In genomic region chr11:115832064-115832463, GRCm38 (mm10) we compare ENCODE assay signal across 14 mouse cellular contexts. TPM values are rescaled to one million over a fixed set of nuclear protein-coding genes. Genes with fewer than 3 reads are reported as not detected.
DNase-seq lines count a peak whose midpoint lies in the region; ATAC-seq and TF ChIP-seq lines count a peak whose summit lies in the region.
"Had no signal": no experiment of that assay in that cellular context is flagged by ENCODE, and none has a peak within 500 bp of the region (broad histone marks: within the 10 kb centered on the region; RNA-seq: fewer than 3 reads in every experiment).

No protein-coding gene starts in this region.

- H3K36me3 ChIP-seq in hindbrain, embryonic 10.5 days: no peaks in the 10 kb centered on the region
- no peaks in the 10 kb centered on the region for H3K36me3 ChIP-seq in hindbrain, postnatal 0 days (ENCODE audit: insufficient read depth, low read length)
- H3K36me3 ChIP-seq in neural tube, embryonic 15.5 days: no peaks in the 10 kb centered on the region
- no peaks in the 10 kb centered on the region for H3K36me3 ChIP-seq in liver, embryonic 14.5 days (replicated peaks; ENCODE audit: control insufficient read depth, insufficient read depth, low read depth)
- H3K36me3 ChIP-seq: limb, embryonic 15.5 days had no signal

- H3K27me3 ChIP-seq in hindbrain, embryonic 10.5 days (ENCODE audit: insufficient read depth, poor library complexity, severe bottlenecking): peaks cover 87% of the 10 kb centered on the region
- 0 out of 2 replicates have a peak, but pooled peaks cover 7% of the 10 kb centered on the region for H3K27me3 ChIP-seq in hindbrain, postnatal 0 days (ENCODE audit: insufficient read depth, low read length)
- H3K27me3 ChIP-seq in neural tube, embryonic 15.5 days (replicated peaks): peaks cover 22% of the 10 kb centered on the region
- no peaks in the 10 kb centered on the region for H3K27me3 ChIP-seq in liver, embryonic 14.5 days (ENCODE audit: control insufficient read depth, insufficient read depth, low read length)

- no peak for ATAC-seq in hindbrain, postnatal 0 days
- no peak for ATAC-seq in neural tube, embryonic 15.5 days (ENCODE audit: low FRiP score)
- ATAC-seq in liver, embryonic 14.5 days (ENCODE audit: insufficient read depth): peak; percentile 44; the same call in 1 of the 2 replicates
- ATAC-seq: hindbrain, embryonic 16.5 days had no signal

- no peaks in the 10 kb centered on the region for H3K9me3 ChIP-seq in hindbrain, embryonic 10.5 days
- no peaks in the 10 kb centered on the region for H3K9me3 ChIP-seq in hindbrain, postnatal 0 days (ENCODE audit: low read length)
- H3K9me3 ChIP-seq in neural tube, embryonic 15.5 days (replicated peaks): no peaks in the 10 kb centered on the region
- H3K9me3 ChIP-seq in liver, embryonic 14.5 days (ENCODE audit: control insufficient read depth, low read length): no peaks in the 10 kb centered on the region
- H3K9me3 ChIP-seq: limb, embryonic 15.5 days had no signal

- peaks cover 89% of the 10 kb centered on the region for H3K4me1 ChIP-seq in hindbrain, embryonic 10.5 days (replicated peaks)
- H3K4me1 ChIP-seq in hindbrain, postnatal 0 days (ENCODE audit: insufficient read depth, low read length): no peaks in the 10 kb centered on the region
- peaks cover 14% of the 10 kb centered on the region for H3K4me1 ChIP-seq in neural tube, embryonic 15.5 days
- peaks cover 24 to 46% of the 10 kb centered on the region in 2 experiments for H3K4me1 ChIP-seq in liver, embryonic 14.5 days (replicated peaks; ENCODE audit: control insufficient read depth in 2 of 2, insufficient read depth in 2 of 2, low read length in 1 of 2)

- peak overlapping the region; percentile 16 for H3K4me3 ChIP-seq in hindbrain, embryonic 10.5 days
- H3K4me3 ChIP-seq in hindbrain, postnatal 0 days (ENCODE audit: low read length): no peak overlapping the region
- H3K4me3 ChIP-seq in neural tube, embryonic 15.5 days (replicated peaks): no peak overlapping the region
- H3K4me3 ChIP-seq in liver, embryonic 14.5 days (ENCODE audit: insufficient read depth in 1 of 2, low read depth in 2 of 2, low read length in 2 of 2): no peak overlapping the region
- H3K4me3 ChIP-seq: limb, embryonic 15.5 days had no signal

- no peak for TF ChIP-seq EP300 in liver, embryonic 14.5 days (IDR thresholded peaks at IDR 0.05; ENCODE audit: low read depth)

- H3K4me2 ChIP-seq in hindbrain, postnatal 0 days (ENCODE audit: low read depth, low read length): no peak overlapping the region
- H3K4me2 ChIP-seq in neural tube, embryonic 15.5 days: no peak overlapping the region
- peak overlapping the region; percentile 39 for H3K4me2 ChIP-seq in liver, embryonic 14.5 days (ENCODE audit: low read depth)
- H3K4me2 ChIP-seq: limb, embryonic 15.5 days had no signal

- WGBS in hindbrain, embryonic 10.5 days: 61% methylated on average over 6 of the region's 6 CpGs
- WGBS in hindbrain, postnatal 0 days: 72% methylated on average over 6 of the region's 6 CpGs
- 49% methylated on average over 6 of the region's 6 CpGs for WGBS in neural tube, embryonic 15.5 days
- 63% methylated on average over 6 of the region's 6 CpGs for WGBS in liver, embryonic 14.5 days (ENCODE audit: insufficient replicate concordance)

- H3K9ac ChIP-seq in hindbrain, postnatal 0 days (replicated peaks; ENCODE audit: low read length): no peak overlapping the region
- H3K9ac ChIP-seq in neural tube, embryonic 15.5 days (replicated peaks): no peak overlapping the region
- no peak overlapping the region for H3K9ac ChIP-seq in liver, embryonic 14.5 days (replicated peaks)
- H3K9ac ChIP-seq: limb, embryonic 15.5 days had no signal

- DNase-seq in hindbrain, embryonic 10.5 days (ENCODE audit: low spot score): no peak
- no peak for DNase-seq in hindbrain, postnatal 0 days (ENCODE audit: low spot score)
- DNase-seq in neural tube, embryonic 10.5 days (ENCODE audit: extremely low spot score, low spot score): peak; percentile 24
- DNase-seq in liver, embryonic 14.5 days (ENCODE audit: low read depth in 3 of 3, low spot score in 3 of 3): no peak
- no peak for DNase-seq in right cerebral cortex, adult 18-20 months
- no peak for DNase-seq in retina, embryonic 14.5 days (ENCODE audit: low spot score)
- DNase-seq: cerebellum, adult 18-20 months; gastrocnemius, postnatal 36 days; thymus, postnatal 14 days had no signal

- peak overlapping the region; percentile 85 for H3K27ac ChIP-seq in hindbrain, embryonic 10.5 days
- no peak overlapping the region for H3K27ac ChIP-seq in hindbrain, postnatal 0 days
- H3K27ac ChIP-seq in neural tube, embryonic 15.5 days (replicated peaks): no peak overlapping the region
- H3K27ac ChIP-seq in liver, embryonic 14.5 days: peak overlapping the region; percentile 24; the same call in 1 of the 2 replicates
- H3K27ac ChIP-seq: limb, embryonic 15.5 days had no signal

- TF ChIP-seq CTCF in hindbrain, postnatal 0 days (IDR thresholded peaks at IDR 0.05; ENCODE audit: low read depth): no peak
- TF ChIP-seq CTCF in liver, embryonic 14.5 days (IDR thresholded peaks at IDR 0.05; ENCODE audit: low read depth): no peak

RNA-seq across cellular contexts. Expression of gene Llgl2, which starts 8.2 kb away (rescaled TPM):
- 10.4 and 11.9 TPM in 2 replicates for polyA plus RNA-seq in hindbrain, embryonic 10.5 days (2016; fragmentation: Nextera tagmentation; extraction: Ambion mirVana)
- total RNA-seq in hindbrain, postnatal 0 days (2014; rRNA removed): 1.6 and 2.1 TPM in 2 replicates
- 1.5 and 1.8 TPM in 2 replicates for polyA plus RNA-seq in hindbrain, postnatal 0 days (2015; fragmentation: Nextera tagmentation; extraction: Ambion mirVana)
- polyA plus RNA-seq in neural tube, embryonic 15.5 days (2015; fragmentation: Nextera tagmentation; extraction: Ambion mirVana): 0.97 and 8.8 TPM in 2 replicates
- polyA plus RNA-seq in liver, embryonic 14.5 days (2012; rRNA removed): 9.4 and 10.5 TPM in 2 replicates
- 7.5 and 9.3 TPM in 2 replicates for polyA plus RNA-seq in liver, embryonic 14.5 days (2014; fragmentation: Nextera tagmentation; extraction: Ambion mirVana)

RNA-seq across cellular contexts. Expression of gene Tsen54, which starts 17.5 kb away (rescaled TPM):
- polyA plus RNA-seq in hindbrain, embryonic 10.5 days (2016; fragmentation: Nextera tagmentation; extraction: Ambion mirVana): 38.1 and 41.5 TPM in 2 replicates
- 22.5 and 34.6 TPM in 2 replicates for total RNA-seq in hindbrain, postnatal 0 days (2014; rRNA removed)
- 18.0 and 18.8 TPM in 2 replicates for polyA plus RNA-seq in hindbrain, postnatal 0 days (2015; fragmentation: Nextera tagmentation; extraction: Ambion mirVana)
- polyA plus RNA-seq in neural tube, embryonic 15.5 days (2015; fragmentation: Nextera tagmentation; extraction: Ambion mirVana): 22.0 and 23.7 TPM in 2 replicates
- polyA plus RNA-seq in liver, embryonic 14.5 days (2012; rRNA removed): 12.4 and 12.9 TPM in 2 replicates
- 9.7 and 12.4 TPM in 2 replicates for polyA plus RNA-seq in liver, embryonic 14.5 days (2014; fragmentation: Nextera tagmentation; extraction: Ambion mirVana)

RNA-seq across cellular contexts. Expression of gene Caskin2, which starts 18.6 kb away (rescaled TPM):
- 19.0 and 21.5 TPM in 2 replicates for polyA plus RNA-seq in hindbrain, embryonic 10.5 days (2016; fragmentation: Nextera tagmentation; extraction: Ambion mirVana)
- 24.4 and 39.2 TPM in 2 replicates for total RNA-seq in hindbrain, postnatal 0 days (2014; rRNA removed)
- 7.7 and 8.0 TPM in 2 replicates for polyA plus RNA-seq in hindbrain, postnatal 0 days (2015; fragmentation: Nextera tagmentation; extraction: Ambion mirVana)
- polyA plus RNA-seq in neural tube, embryonic 15.5 days (2015; fragmentation: Nextera tagmentation; extraction: Ambion mirVana): 9.8 and 10.2 TPM in 2 replicates
- 7.1 and 7.8 TPM in 2 replicates for polyA plus RNA-seq in liver, embryonic 14.5 days (2012; rRNA removed)
- 4.9 and 6.1 TPM in 2 replicates for polyA plus RNA-seq in liver, embryonic 14.5 days (2014; fragmentation: Nextera tagmentation; extraction: Ambion mirVana)

RNA-seq across cellular contexts. Expression of gene Myo15b, which starts 26.1 kb away (rescaled TPM):
- 0.19 and 0.21 TPM in 2 replicates for polyA plus RNA-seq in hindbrain, embryonic 10.5 days (2016; fragmentation: Nextera tagmentation; extraction: Ambion mirVana)
- 0.29 and 0.63 TPM in 2 replicates for total RNA-seq in hindbrain, postnatal 0 days (2014; rRNA removed)
- 0.20 and 0.45 TPM in 2 replicates for polyA plus RNA-seq in hindbrain, postnatal 0 days (2015; fragmentation: Nextera tagmentation; extraction: Ambion mirVana)
- 0.12 and 5.0 TPM in 2 replicates for polyA plus RNA-seq in neural tube, embryonic 15.5 days (2015; fragmentation: Nextera tagmentation; extraction: Ambion mirVana)
- polyA plus RNA-seq in liver, embryonic 14.5 days (2012; rRNA removed): 0.36 and 0.42 TPM in 2 replicates
- polyA plus RNA-seq in liver, embryonic 14.5 days (2014; fragmentation: Nextera tagmentation; extraction: Ambion mirVana): 0.09 and 0.29 TPM in 2 replicates
- total RNA-seq: gastrocnemius, postnatal 36 days; midbrain, postnatal 0 days had no signal
- polyA plus RNA-seq: forebrain, embryonic 11.5 days had no signal

Comparison
In these comparisons a context has a peak if more than half of its experiments do, and no peak if none do; other contexts are left out.
1. H3K27ac ChIP-seq: peak in hindbrain, embryonic 10.5 days (single experiment) and liver, embryonic 14.5 days (single experiment); none in hindbrain, postnatal 0 days (single experiment) and neural tube, embryonic 15.5 days (single experiment).